Comparison of ENCODE assay signal across 22 mouse cellular contexts in genomic region chr3:157928731-157929130, GRCm38 (mm10). TPM values are rescaled to one million over a fixed set of nuclear protein-coding genes. Genes with fewer than 3 reads are reported as not detected.
DNase-seq lines count a peak whose midpoint lies in the region.
"Had no signal": no experiment of that assay in that cellular context is flagged by ENCODE, and none has a peak within 500 bp of the region (broad histone marks: within the 10 kb centered on the region; RNA-seq: fewer than 3 reads in every experiment).

No protein-coding gene starts in this region.

- peak; percentile 38 for DNase-seq in layer of hippocampus, adult 11-12 months (ENCODE audit: low spot score)
- DNase-seq in layer of hippocampus, postnatal 10 days (ENCODE audit: low spot score in 2 of 2): no peak
- peak; percentile 28 for DNase-seq in right cerebral cortex, adult 18-20 months
- no peak for DNase-seq in right cerebral cortex, postnatal 25 days
- DNase-seq in layer of hippocampus, adult 9-11 months: peak; percentile 67
- no peak for DNase-seq in cerebellum, adult 11 months
- no peak for DNase-seq in embryo, embryonic 10.5 days (ENCODE audit: low spot score)
- DNase-seq: adrenal gland, postnatal 25 days; cerebellum, adult 2 months; cerebellum, postnatal 14 days; forebrain, postnatal 0 days; gastrocnemius, adult 2 months; heart, postnatal 36 days; kidney, adult 8-10 months; kidney, postnatal 4 days; left cerebral cortex, postnatal 4 days; liver, embryonic 13.5 days; lung, adult 2 months; lung, postnatal 10 days; midbrain, embryonic 14.5 days; thymus, postnatal 4 days had no signal

RNA-seq across cellular contexts. Expression of gene Cth, which starts 3.9 kb away (rescaled TPM):
- 1 to 10 TPM; 7.9 to 8.2 TPM for total RNA-seq in layer of hippocampus, postnatal 10 days (2021)
- total RNA-seq: monocyte, adult 5-6 weeks had no signal

RNA-seq across cellular contexts. Expression of gene Ankrd13c, which starts 18.3 kb away (rescaled TPM):
- 100 to 1,000 TPM; 116 to 117 TPM for total RNA-seq in layer of hippocampus, postnatal 10 days (2021)

Comparison
In these comparisons a context has a peak if more than half of its experiments do, and no peak if none do; other contexts are left out.
1. DNase-seq: peak in layer of hippocampus, adult 11-12 months (single experiment), right cerebral cortex, adult 18-20 months (single experiment) and layer of hippocampus, adult 9-11 months (single experiment); none in layer of hippocampus, postnatal 10 days (0 of 2), right cerebral cortex, postnatal 25 days (single experiment), cerebellum, adult 11 months (single experiment) and embryo, embryonic 10.5 days (single experiment).